Mouse (Mus musculus) liver, embryonic 14.5 days (tissue): Measurements from ENCODE around the gene Tmcc1.

Experiments used
- CTCF ChIP-seq: IDR thresholded peaks from 2 replicates; pipeline ENCODE4 v1.5.1; 2016; ENCODE audit warnings: antibody characterized with exemption, low read depth, control low read depth
- EP300 ChIP-seq: IDR thresholded peaks from 2 replicates; pipeline ENCODE4 v1.6.1; 2016; ENCODE audit warnings: antibody characterized with exemption, low read depth

GRCm38 (mm10) chr6:116047896-116048295, 145.4 kb downstream of the Tmcc1 start:
- TF ChIP-seq CTCF (no peak), EP300 (0 out of 2 replicates have a peak, but pooled peaks have one; percentile 37)
